Mouse (Mus musculus) thymus, postnatal 10 days (tissue): ENCODE results near the gene Sema4b.
A peak's percentile ranks its signal among the peaks of the same experiment; 100 is the strongest.

Experiments used
- DNase-seq, 2 experiments: peaks; one replicate each; pipeline ENCODE4 v3.0.0; 2021; ENCODE audit warnings: low spot score in 2 of 2

Gene Sema4b

GRCm38 (mm10) chr7:80186531-80187296 is at the start of gene Sema4b:
Gene Sema4b (plus strand): TSS chr7:80186841.
- peak; percentile 71 to 72 for DNase-seq

GRCm38 (mm10) chr7:80138375-80138774 is 48.3 kb upstream of the Sema4b start:
- no peak for DNase-seq

- DNase-seq: peak; percentile 49 to 71
Observed at GRCm38 (mm10) chr7:80140815-80141214, 45.8 kb upstream of the Sema4b start.

- peak in 1 of 2 experiments; percentile 24 for DNase-seq
Observed at GRCm38 (mm10) chr7:80143331-80144273, 43.0 kb upstream of the Sema4b start.

- no peak for DNase-seq
Observed at GRCm38 (mm10) chr7:80144695-80145094, 41.9 kb upstream of the Sema4b start.

GRCm38 (mm10) chr7:80146077-80146476 is 40.6 kb upstream of the Sema4b start:
- no peak for DNase-seq

- DNase-seq: no peak
Observed at GRCm38 (mm10) chr7:80149356-80149755, 37.3 kb upstream of the Sema4b start.

GRCm38 (mm10) chr7:80152152-80152551 is 34.5 kb upstream of the Sema4b start:
- no peak for DNase-seq

GRCm38 (mm10) chr7:80152756-80153155 is 33.9 kb upstream of the Sema4b start:
- no peak for DNase-seq

- DNase-seq: no peak
Observed at GRCm38 (mm10) chr7:80154689-80155088, 32.0 kb upstream of the Sema4b start.

- DNase-seq: peak; percentile 13 to 54
Observed at GRCm38 (mm10) chr7:80156711-80157227, 29.9 kb upstream of the Sema4b start.

GRCm38 (mm10) chr7:80158496-80159268 is 28.0 kb upstream of the Sema4b start:
- DNase-seq: no peak

GRCm38 (mm10) chr7:80160293-80160944 is 26.2 kb upstream of the Sema4b start:
- no peak for DNase-seq

- no peak for DNase-seq
Observed at GRCm38 (mm10) chr7:80160945-80161306, 25.7 kb upstream of the Sema4b start.

- no peak for DNase-seq
Observed at GRCm38 (mm10) chr7:80165432-80165831, 21.2 kb upstream of the Sema4b start.

- no peak for DNase-seq
Observed at GRCm38 (mm10) chr7:80166740-80167139, 19.9 kb upstream of the Sema4b start.

- DNase-seq: no peak
Observed at GRCm38 (mm10) chr7:80169847-80170246, 16.8 kb upstream of the Sema4b start.

- DNase-seq: no peak
Observed at GRCm38 (mm10) chr7:80171345-80171744, 15.3 kb upstream of the Sema4b start.

- no peak for DNase-seq
Observed at GRCm38 (mm10) chr7:80172069-80172956, 14.3 kb upstream of the Sema4b start.

GRCm38 (mm10) chr7:80176159-80176558 is 10.5 kb upstream of the Sema4b start:
- no peak for DNase-seq
